Mouse (Mus musculus) spleen, adult 2 months (tissue): Measurements from ENCODE around the gene Rpl36-ps4. TPM values are rescaled to one million over a fixed set of nuclear protein-coding genes. Genes with fewer than 3 reads are reported as not detected.

Experiments
- DNase-seq, 2 experiments: peaks; one replicate each; pipeline versions ENCODE4 v3.0.0 to v3.0.0-alpha.2; 2012 to 2021; ENCODE audit warnings: low spot score in 2 of 2, low read depth in 1 of 2
- H3K27ac ChIP-seq: fragments of 200-500 bp; 2 replicates; pipeline ENCODE4 v1.5.1; 2012; ENCODE audit warnings: low read length, inconsistent platforms; ENCODE audit not compliant: insufficient read depth
- H3K27me3 ChIP-seq: fragments of 200-500 bp; 2 replicates; pipeline ENCODE4 v1.6.1; 2012; ENCODE audit warnings: mild to moderate bottlenecking, moderate library complexity, low read length, inconsistent platforms; ENCODE audit not compliant: control insufficient read depth, insufficient read depth
- H3K36me3 ChIP-seq: fragments of 200-500 bp; 2 replicates; pipeline ENCODE4 v1.6.1; 2012; ENCODE audit warnings: mild to moderate bottlenecking, low read length, inconsistent platforms; ENCODE audit not compliant: control insufficient read depth, insufficient read depth
- H3K4me1 ChIP-seq: fragments of 200-500 bp; 2 replicates; pipeline ENCODE4 v1.6.1; 2011; ENCODE audit warnings: inconsistent platforms; ENCODE audit not compliant: control insufficient read depth, insufficient read depth, insufficient read length
- H3K4me3 ChIP-seq: fragments of 200-500 bp; 2 replicates; pipeline ENCODE4 v1.5.1; 2011; ENCODE audit warnings: mild to moderate bottlenecking, inconsistent platforms; ENCODE audit not compliant: insufficient read depth, insufficient read length; ENCODE audit errors: extremely low read depth
- CTCF ChIP-seq: fragments of 200-500 bp; IDR thresholded peaks from 2 replicates; pipeline ENCODE4 v1.5.1; 2011; ENCODE audit warnings: mild to moderate bottlenecking, inconsistent platforms; ENCODE audit not compliant: insufficient read depth, insufficient read length, insufficient replicate concordance; ENCODE audit errors: extremely low read depth
- POLR2A ChIP-seq: fragments of 200-500 bp; IDR thresholded peaks from 2 replicates; pipeline ENCODE4 v1.6.1; 2011; ENCODE audit warnings: low read depth, low read length, inconsistent platforms
- WGBS: fragments of 180-500 bp; shearing (Covaris S2); methylation state at CpG from one replicate; pipeline ENCODE4 v1.1.7; 2018; 5-methylcytosine and 5-hydroxymethylcytosine counted together
- polyA plus RNA-seq: library from polyadenylated mRNA; depleted of rRNA; stranded (reverse); fragments of >200 nt; gene quantifications from 2 replicates; pipeline ENCODE4 v1.2.3, GENCODE M21; 2012; rRNA removed

Rpl36-ps4 gene
- polyA plus RNA-seq, result not detected in 2 replicates

GRCm38 (mm10) chr17:87920677-87921076 is at the start of gene Rpl36-ps4:
TSS of gene Rpl36-ps4 (plus strand) at chr17:87920977.
- TF ChIP-seq POLR2A (no peak), CTCF (no peak)
- 90% methylated on average over 5 of the region's 5 CpGs for WGBS
- H3K36me3 ChIP-seq, result no peaks in the 10 kb centered on the region

GRCm38 (mm10) chr17:87871461-87872126 is 49.2 kb upstream of the Rpl36-ps4 start:
- WGBS, result 76% methylated on average over 13 of the region's 13 CpGs
- Histone ChIP-seq H3K4me3 (no peak overlapping the region), H3K27ac (no peak overlapping the region), H3K27me3 (no peaks in the 10 kb centered on the region), H3K36me3 (no peaks in the 10 kb centered on the region), H3K4me1 (no peaks in the 10 kb centered on the region)
- no peak for TF ChIP-seq POLR2A
- TF ChIP-seq CTCF, result no peak
- no peak for DNase-seq

More at GRCm38 (mm10) chr17:87920677-87921076, at the start of gene Rpl36-ps4:
- DNase-seq, result no peak
- Histone ChIP-seq H3K27ac (no peak within 1 kb of the TSS), H3K27me3 (no peaks in the 10 kb centered on the region), H3K4me1 (no peaks in the 10 kb centered on the region), H3K4me3 (no peak within 1 kb of the TSS)

- DNase-seq, result no peak
- TF ChIP-seq POLR2A (no peak), CTCF (no peak)
- 61% methylated on average over 4 of the region's 4 CpGs for WGBS
- H3K27ac ChIP-seq, result no peak overlapping the region
- H3K4me3 ChIP-seq, result no peak overlapping the region
- H3K27me3 ChIP-seq, result no peaks in the 10 kb centered on the region
- no peaks in the 10 kb centered on the region for H3K4me1 ChIP-seq
- H3K36me3 ChIP-seq, result no peaks in the 10 kb centered on the region
Measured at GRCm38 (mm10) chr17:87872286-87872685, 48.5 kb upstream of the Rpl36-ps4 start.

GRCm38 (mm10) chr17:87873456-87873855 is 47.3 kb upstream of the Rpl36-ps4 start:
- Histone ChIP-seq H3K4me1 (no peaks in the 10 kb centered on the region), H3K27ac (no peak overlapping the region), H3K27me3 (no peaks in the 10 kb centered on the region), H3K36me3 (no peaks in the 10 kb centered on the region), H3K4me3 (no peak overlapping the region)
- TF ChIP-seq CTCF, result no peak
- no peak for TF ChIP-seq POLR2A
- 80% methylated on average over 7 of the region's 7 CpGs for WGBS
- no peak for DNase-seq

- no peak overlapping the region for H3K4me3 ChIP-seq
- no peaks in the 10 kb centered on the region for H3K27me3 ChIP-seq
- no peak overlapping the region for H3K27ac ChIP-seq
- WGBS, result 87% methylated on average over 4 of the region's 4 CpGs
- DNase-seq, result no peak
- H3K36me3 ChIP-seq, result no peaks in the 10 kb centered on the region
- H3K4me1 ChIP-seq, result no peaks in the 10 kb centered on the region
- no peak for TF ChIP-seq POLR2A
- TF ChIP-seq CTCF, result no peak
Measured at GRCm38 (mm10) chr17:87873943-87874342, 46.8 kb upstream of the Rpl36-ps4 start.

- no peak for DNase-seq
Measured at GRCm38 (mm10) chr17:87875346-87875920, 45.3 kb upstream of the Rpl36-ps4 start.

GRCm38 (mm10) chr17:87876295-87877000 is 44.3 kb upstream of the Rpl36-ps4 start:
- Histone ChIP-seq H3K4me3 (no peak overlapping the region), H3K36me3 (no peaks in the 10 kb centered on the region), H3K27ac (no peak overlapping the region), H3K4me1 (no peaks in the 10 kb centered on the region), H3K27me3 (no peaks in the 10 kb centered on the region)
- TF ChIP-seq POLR2A, result no peak
- no peak for TF ChIP-seq CTCF
- 89% methylated on average over 11 of the region's 11 CpGs for WGBS
- no peak for DNase-seq

More at GRCm38 (mm10) chr17:87875346-87875920, 45.3 kb upstream of the Rpl36-ps4 start:
- Histone ChIP-seq H3K27ac (no peak overlapping the region), H3K4me3 (no peak overlapping the region), H3K27me3 (no peaks in the 10 kb centered on the region), H3K4me1 (no peaks in the 10 kb centered on the region), H3K36me3 (no peaks in the 10 kb centered on the region)
- WGBS, result 86% methylated on average over 8 of the region's 8 CpGs
- no peak for TF ChIP-seq POLR2A
- TF ChIP-seq CTCF, result no peak
